Mouse (Mus musculus) midbrain, embryonic 11.5 days (tissue): ENCODE measurements around the gene C9orf72. TPM values are rescaled to one million over a fixed set of nuclear protein-coding genes. Genes with fewer than 3 reads are reported as not detected.
A peak's percentile ranks its signal among the peaks of the same experiment; 100 is the strongest.

ENCODE experiments used
- ATAC-seq: fragments of 200-750 bp; cut with Nextera tagmentation; 2 replicates; pipeline ENCODE4 v1.8.0; 2017; ENCODE audit warnings: moderate TSS enrichment, moderate library complexity; ENCODE audit not compliant: low FRiP score
- DNase-seq: peaks from one replicate; pipeline ENCODE4 v3.0.0; 2015; ENCODE audit warnings: low spot score; ENCODE audit errors: missing footprints
- H3K27ac ChIP-seq: fragments of 300-500 bp; sonication (generic); 2 replicates; pipeline ENCODE4 v1.5.1; 2014; ENCODE audit warnings: low read depth, low read length
- H3K27me3 ChIP-seq: fragments of 300-500 bp; sonication (generic); 2 replicates; pipeline ENCODE4 v1.6.1; 2014; ENCODE audit warnings: mild to moderate bottlenecking, low read length, moderate library complexity, mixed read lengths; ENCODE audit not compliant: control insufficient read depth, insufficient read depth
- H3K36me3 ChIP-seq: fragments of 300-500 bp; sonication (generic); 2 replicates; pipeline ENCODE4 v1.6.1; 2014; ENCODE audit warnings: mild to moderate bottlenecking, low read length, moderate library complexity, mixed read lengths; ENCODE audit not compliant: control insufficient read depth, insufficient read depth
- H3K4me1 ChIP-seq: fragments of 300-500 bp; sonication (generic); 2 replicates; pipeline ENCODE4 v1.6.1; 2014; ENCODE audit warnings: low read length; ENCODE audit not compliant: control insufficient read depth, insufficient read depth
- H3K4me2 ChIP-seq: fragments of 300-500 bp; sonication (generic); 2 replicates; pipeline ENCODE4 v1.6.1; 2014; ENCODE audit warnings: mild to moderate bottlenecking, moderate library complexity
- H3K4me3 ChIP-seq: fragments of 300-500 bp; sonication (generic); 2 replicates; pipeline ENCODE4 v1.5.1; 2014; ENCODE audit warnings: low read depth, low read length
- H3K9ac ChIP-seq: fragments of 300-500 bp; sonication (generic); 2 replicates; pipeline ENCODE4 v1.6.1; 2014; ENCODE audit warnings: low read length
- H3K9me3 ChIP-seq: fragments of 300-500 bp; sonication (generic); 2 replicates; pipeline ENCODE4 v1.6.1; 2016; ENCODE audit warnings: low read length; ENCODE audit not compliant: control insufficient read depth
- WGBS: fragments of 180-500 bp; shearing (Covaris S2); extraction: QIAGEN DNeasy Blood & Tissue Kit; methylation state at CpG from one replicate; pipeline ENCODE4 v1.1.7; 2014; 5-methylcytosine and 5-hydroxymethylcytosine counted together
- polyA plus RNA-seq: library from polyadenylated mRNA; unstranded; fragments of >200 nt; fragmentation: Nextera tagmentation; extraction: Ambion mirVana; gene quantifications from 2 replicates; pipeline ENCODE4 v1.2.1, GENCODE M21; 2014

The C9orf72 gene
- polyA plus RNA-seq, 1 experiment from 2014 or later, result 29.5 TPM

DNA sequence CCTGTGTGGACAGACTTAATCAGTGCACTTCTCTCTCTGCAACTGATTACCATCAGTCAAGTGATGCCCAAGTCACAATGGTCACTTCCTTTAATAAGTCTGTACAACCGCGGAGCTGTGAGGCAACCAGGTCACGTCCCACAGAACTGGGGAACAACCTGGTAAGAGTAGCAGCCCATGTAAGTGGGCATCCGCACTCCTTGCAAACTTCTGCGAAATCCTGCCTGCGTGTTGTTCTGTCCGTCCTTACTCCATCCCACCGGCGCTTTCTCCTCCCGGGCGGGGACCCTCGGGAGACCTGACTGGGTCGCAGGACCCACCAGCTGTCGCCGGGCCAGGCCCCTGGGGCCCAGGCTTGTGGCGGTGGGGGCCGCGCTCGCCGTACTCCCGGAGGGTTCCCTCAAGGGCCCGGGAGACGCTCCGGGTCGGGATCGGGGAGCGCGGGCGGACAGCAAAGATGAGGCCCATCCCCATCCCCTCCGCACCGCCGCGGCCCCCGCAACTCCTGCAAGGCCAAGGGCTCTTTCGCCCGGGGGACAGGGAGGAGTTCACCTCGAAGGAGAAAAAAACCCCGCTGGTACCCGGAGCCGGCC lies 738 bp downstream of the C9orf72 start:
- WGBS, result under 1% methylated on average over 40 of the region's 40 CpGs
- Histone ChIP-seq H3K9me3 (no peaks in the 10 kb centered on the region), H3K4me2 (peak overlapping the region; percentile 78), H3K27me3 (no peaks in the 10 kb centered on the region), H3K9ac (peak overlapping the region; percentile 86), H3K4me3 (peak overlapping the region; percentile 86), H3K27ac (peak overlapping the region; percentile 9; the same call in 1 of the 2 replicates), H3K4me1 (peaks cover 5% of the 10 kb centered on the region; the same call in 1 of the 2 replicates), H3K36me3 (no peaks in the 10 kb centered on the region)
- ATAC-seq (peak; percentile 79), DNase-seq (peak; percentile 96)

GRCm38 (mm10) chr4:35224101-35224500 lies 1.9 kb downstream of the C9orf72 start:
- H3K9me3 ChIP-seq, result no peaks in the 10 kb centered on the region
- no peak overlapping the region for H3K27ac ChIP-seq
- peaks cover 5% of the 10 kb centered on the region; the same call in 1 of the 2 replicates for H3K4me1 ChIP-seq
- no peak overlapping the region for H3K4me3 ChIP-seq
- no peak overlapping the region for H3K4me2 ChIP-seq
- no peaks in the 10 kb centered on the region for H3K27me3 ChIP-seq
- ATAC-seq (no peak), DNase-seq (no peak)
- WGBS, result 92% methylated on average over 4 of the region's 4 CpGs
- H3K9ac ChIP-seq, result no peak overlapping the region
- H3K36me3 ChIP-seq, result no peaks in the 10 kb centered on the region

DNA sequence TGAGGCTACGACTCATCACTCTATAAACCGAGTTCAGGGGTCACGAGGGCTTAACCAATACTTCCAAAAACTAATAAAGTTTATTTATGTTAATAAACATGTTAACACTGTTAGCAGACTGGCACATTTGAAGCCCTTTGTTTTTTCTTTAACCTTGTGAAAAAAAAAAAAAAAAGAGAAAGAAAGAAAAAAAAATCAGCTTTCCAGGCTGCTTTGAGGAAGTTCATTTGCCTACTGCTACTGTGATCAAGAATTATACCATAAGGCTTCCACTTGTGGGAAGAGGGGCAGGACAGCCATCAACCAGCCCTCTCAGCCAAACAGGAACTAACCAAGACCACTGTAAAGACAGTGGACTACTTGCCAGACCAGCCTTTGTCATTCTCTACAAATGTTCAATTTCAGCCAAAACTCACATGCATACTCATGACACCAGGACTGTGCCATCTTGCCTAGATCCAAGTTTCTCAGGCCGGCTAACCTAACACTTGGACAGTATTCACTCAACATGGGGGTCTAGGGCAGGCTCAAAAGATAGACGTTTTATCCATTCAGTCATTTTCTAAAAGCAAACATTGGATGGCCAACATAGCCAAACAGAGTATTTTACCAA lies 2.5 kb downstream of the C9orf72 start:
- Histone ChIP-seq H3K27ac (no peak overlapping the region), H3K9ac (no peak overlapping the region), H3K27me3 (no peaks in the 10 kb centered on the region), H3K4me2 (no peak overlapping the region), H3K4me3 (no peak overlapping the region), H3K4me1 (peaks cover 5% of the 10 kb centered on the region; the same call in 1 of the 2 replicates), H3K36me3 (no peaks in the 10 kb centered on the region), H3K9me3 (no peaks in the 10 kb centered on the region)
- no peak for DNase-seq
- no peak for ATAC-seq
- WGBS, result 81% methylated on average over 5 of the region's 5 CpGs

- no peaks in the 10 kb centered on the region for H3K27me3 ChIP-seq
- H3K27ac ChIP-seq, result no peak overlapping the region
- H3K4me3 ChIP-seq, result no peak overlapping the region
- WGBS, result 28% methylated on average over 4 of the region's 4 CpGs
- DNase-seq, result no peak
- H3K4me1 ChIP-seq, result peaks cover 5% of the 10 kb centered on the region; the same call in 1 of the 2 replicates
- 0 out of 2 replicates have a peak, but pooled peaks cover 2% of the 10 kb centered on the region for H3K36me3 ChIP-seq
- no peak overlapping the region for H3K9ac ChIP-seq
- H3K4me2 ChIP-seq, result no peak overlapping the region
- H3K9me3 ChIP-seq, result no peaks in the 10 kb centered on the region
- no peak for ATAC-seq
These were observed 4.1 kb downstream of the C9orf72 start for GRCm38 (mm10) chr4:35221903-35222302.

GRCm38 (mm10) chr4:35221131-35221530 lies 4.8 kb downstream of the C9orf72 start:
- WGBS, result 22% methylated on average over 2 of the region's 2 CpGs
- ATAC-seq, result no peak
- H3K9me3 ChIP-seq, result no peaks in the 10 kb centered on the region

DNA sequence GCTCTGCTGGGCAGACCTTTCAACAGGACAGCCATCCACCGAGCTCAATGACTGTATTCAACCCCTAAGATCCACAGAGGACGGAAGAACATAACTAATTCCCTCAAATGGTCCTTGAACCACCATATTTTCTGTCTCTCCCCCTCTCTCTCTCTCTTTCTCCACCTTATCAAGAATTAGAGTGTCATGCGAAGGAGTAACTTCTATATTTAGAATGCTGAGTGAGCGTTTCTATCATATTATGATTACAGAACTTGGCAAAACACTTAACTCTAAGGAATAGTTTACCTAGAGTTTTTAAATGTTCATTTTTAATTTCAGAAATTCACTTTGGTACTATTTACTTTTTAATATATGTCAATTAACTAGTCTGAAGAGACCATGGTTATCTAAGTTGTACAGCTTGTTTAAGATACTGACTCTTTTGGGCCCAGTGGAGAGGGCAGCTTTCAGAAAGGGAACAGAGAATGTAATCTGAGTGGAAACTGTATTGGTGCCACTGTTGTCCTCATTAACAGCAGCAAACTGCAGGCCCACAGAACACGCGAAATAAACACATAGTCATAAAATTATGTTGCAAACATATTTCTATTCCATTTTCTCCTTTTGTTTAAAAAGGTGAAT lies 5.8 kb downstream of the C9orf72 start:
- 78% methylated on average over 6 of the region's 6 CpGs for WGBS
- no peak for ATAC-seq
- H3K4me3 ChIP-seq, result no peak overlapping the region

More at GRCm38 (mm10) chr4:35221131-35221530, 4.8 kb downstream of the C9orf72 start:
- no peak overlapping the region for H3K9ac ChIP-seq
- no peak overlapping the region for H3K4me3 ChIP-seq
- H3K36me3 ChIP-seq, result 0 out of 2 replicates have a peak, but pooled peaks cover 2% of the 10 kb centered on the region
- no peak overlapping the region for H3K4me2 ChIP-seq
- no peak for DNase-seq
- H3K27ac ChIP-seq, result no peak overlapping the region
- H3K4me1 ChIP-seq, result peaks cover 5% of the 10 kb centered on the region; the same call in 1 of the 2 replicates
- H3K27me3 ChIP-seq, result no peaks in the 10 kb centered on the region

GRCm38 (mm10) chr4:35204659-35205058 lies 21.3 kb downstream of the C9orf72 start:
- 75% methylated on average over 7 of the region's 7 CpGs for WGBS
- Histone ChIP-seq H3K27ac (no peak overlapping the region), H3K4me2 (no peak overlapping the region), H3K9me3 (no peaks in the 10 kb centered on the region), H3K4me1 (no peaks in the 10 kb centered on the region), H3K27me3 (no peaks in the 10 kb centered on the region), H3K9ac (no peak overlapping the region), H3K4me3 (no peak overlapping the region), H3K36me3 (no peaks in the 10 kb centered on the region; the same call in 1 of the 2 replicates)
- DNase-seq (no peak), ATAC-seq (no peak)

More for the DNA sequence above, 5.8 kb downstream of the C9orf72 start:
- Histone ChIP-seq H3K4me2 (no peak overlapping the region), H3K27ac (no peak overlapping the region), H3K36me3 (0 out of 2 replicates have a peak, but pooled peaks cover 2% of the 10 kb centered on the region), H3K9me3 (no peaks in the 10 kb centered on the region), H3K4me1 (peaks cover 5% of the 10 kb centered on the region; the same call in 1 of the 2 replicates), H3K27me3 (no peaks in the 10 kb centered on the region), H3K9ac (no peak overlapping the region)
- DNase-seq, result no peak

- no peaks in the 10 kb centered on the region for H3K27me3 ChIP-seq
- H3K4me1 ChIP-seq, result no peaks in the 10 kb centered on the region
- H3K9ac ChIP-seq, result no peak overlapping the region
- no peaks in the 10 kb centered on the region for H3K9me3 ChIP-seq
- ATAC-seq, result no peak
- DNase-seq, result peak; percentile 45
- H3K36me3 ChIP-seq, result no peaks in the 10 kb centered on the region; the same call in 1 of the 2 replicates
- WGBS, result 94% methylated on average over 2 of the region's 2 CpGs
- no peak overlapping the region for H3K27ac ChIP-seq
- no peak overlapping the region for H3K4me3 ChIP-seq
- no peak overlapping the region for H3K4me2 ChIP-seq
These were observed 22.3 kb downstream of the C9orf72 start for GRCm38 (mm10) chr4:35203724-35204123.

DNA sequence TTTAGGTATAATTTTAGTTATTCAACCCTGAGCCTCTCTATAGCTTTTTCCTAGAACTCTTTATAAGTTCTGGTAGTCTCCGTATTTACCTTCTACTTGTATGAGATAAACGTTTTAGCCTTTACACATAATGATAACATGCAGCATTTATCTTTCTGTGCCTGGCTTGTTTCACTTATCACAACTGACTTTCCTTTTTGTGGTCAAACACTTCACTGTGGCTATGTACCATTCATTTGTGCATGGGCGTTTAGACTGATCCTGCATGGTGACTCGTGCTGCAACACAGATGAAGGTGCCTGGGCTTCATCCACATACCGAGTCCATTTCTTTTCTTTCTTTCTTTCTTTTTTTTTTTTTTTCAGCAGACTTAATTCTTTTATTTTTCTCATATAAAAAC lies 24.3 kb downstream of the C9orf72 start:
- Histone ChIP-seq H3K4me1 (no peaks in the 10 kb centered on the region), H3K36me3 (no peaks in the 10 kb centered on the region; the same call in 1 of the 2 replicates), H3K4me2 (no peak overlapping the region), H3K4me3 (no peak overlapping the region), H3K9me3 (no peaks in the 10 kb centered on the region), H3K27me3 (no peaks in the 10 kb centered on the region), H3K27ac (no peak overlapping the region), H3K9ac (no peak overlapping the region)
- DNase-seq (no peak), ATAC-seq (no peak)
- WGBS, result 93% methylated on average over 5 of the region's 5 CpGs
